Mouse (Mus musculus) liver, postnatal 0 days (tissue): ENCODE results near the gene Csde1.

ENCODE experiments used
- CTCF ChIP-seq: sonication (generic); IDR thresholded peaks from 2 replicates; pipeline ENCODE4 v1.5.1; 2016; ENCODE audit warnings: antibody characterized with exemption, low read depth
- EP300 ChIP-seq: IDR thresholded peaks from 2 replicates; pipeline ENCODE4 v1.6.1; 2016; ENCODE audit warnings: antibody characterized with exemption, low read depth, mild to moderate bottlenecking

DNA sequence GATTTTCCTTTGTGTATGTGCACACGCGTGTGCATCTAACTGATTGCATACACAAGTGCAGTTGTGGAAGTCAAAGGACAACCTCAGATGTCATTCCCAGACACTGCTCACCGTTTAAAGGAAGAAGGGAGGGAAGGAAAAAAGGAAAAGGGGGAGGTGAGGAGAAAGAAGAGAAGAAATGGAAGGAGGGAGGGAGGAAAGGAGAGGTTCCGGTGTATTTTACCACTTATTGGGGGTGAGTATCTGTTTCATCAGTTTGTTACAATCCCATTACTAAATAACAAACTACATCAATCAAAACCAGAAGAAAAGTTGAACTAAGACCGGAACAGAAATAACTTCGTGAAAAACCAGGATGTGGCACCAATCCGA lies 25.0 kb upstream of the Csde1 start:
- TF ChIP-seq CTCF = no peak
- no peak for TF ChIP-seq EP300
